8 mouse cellular contexts compared by ENCODE assay signal in genomic region chr7:83089330-83089982, GRCm38 (mm10).
DNase-seq lines count a peak whose midpoint lies in the region; ATAC-seq lines count a peak whose summit lies in the region.

No protein-coding gene starts in this region.

- H3K4me1 ChIP-seq in neural tube, embryonic 15.5 days = peaks cover 7% of the 10 kb centered on the region

- DNase-seq in gastrocnemius, postnatal 14 days = peak; percentile 12
- no peak for DNase-seq in gastrocnemius, adult 8-10 months (ENCODE audit: low spot score in 2 of 2)
- DNase-seq in neural tube, embryonic 10.5 days (ENCODE audit: extremely low spot score, low spot score) = peak; percentile 37
- DNase-seq in hindlimb bud, embryonic 11.5 days (ENCODE audit: extremely low spot score, low read depth, low spot score) = peak; percentile 20
- peak; percentile 28 for DNase-seq in retina, postnatal 1 day
- DNase-seq in urinary bladder, postnatal 10 days (ENCODE audit: low spot score) = no peak
- no peak for DNase-seq in natural killer cell, adult 2 months (ENCODE audit: low spot score in 2 of 2)

- no peaks in the 10 kb centered on the region for H3K27me3 ChIP-seq in neural tube, embryonic 15.5 days (replicated peaks)

- intact Hi-C loops in gastrocnemius, postnatal 14 days (cut with DNase I; ENCODE audit: low total_unique reads) = no loop called here

- no peak overlapping the region for H3K4me2 ChIP-seq in neural tube, embryonic 15.5 days

- no peaks in the 10 kb centered on the region for H3K36me3 ChIP-seq in neural tube, embryonic 15.5 days

- 49% methylated on average over 8 of the region's 8 CpGs for WGBS in neural tube, embryonic 15.5 days

- no peak overlapping the region for H3K4me3 ChIP-seq in neural tube, embryonic 15.5 days (replicated peaks)

- no peak overlapping the region for H3K9ac ChIP-seq in neural tube, embryonic 15.5 days (replicated peaks)

- ATAC-seq in neural tube, embryonic 15.5 days (ENCODE audit: low FRiP score) = no peak

- no peaks in the 10 kb centered on the region for H3K9me3 ChIP-seq in neural tube, embryonic 15.5 days (replicated peaks)

- H3K27ac ChIP-seq in neural tube, embryonic 15.5 days (replicated peaks) = no peak overlapping the region

Comparison
In these comparisons a context has a peak if more than half of its experiments do, and no peak if none do; other contexts are left out.
1. DNase-seq: peak in gastrocnemius, postnatal 14 days (single experiment), neural tube, embryonic 10.5 days (single experiment), hindlimb bud, embryonic 11.5 days (single experiment) and retina, postnatal 1 day (single experiment); none in gastrocnemius, adult 8-10 months (0 of 2), urinary bladder, postnatal 10 days (single experiment) and natural killer cell, adult 2 months (0 of 2).